Mouse (Mus musculus) heart, postnatal 25 days (tissue): ENCODE results near the gene Rbm12. TPM values are rescaled to one million over a fixed set of nuclear protein-coding genes. Genes with fewer than 3 reads are reported as not detected.

ENCODE experiments used
- DNase-seq: peaks from one replicate; pipeline ENCODE4 v3.0.0; 2022; ENCODE audit warnings: low spot score
- intact Hi-C: fragments of 180-260 bp; cut with DNase I; formaldehyde crosslinking; loops from one replicate; pipeline ENCODE4 v1.15.1; 2025
- total RNA-seq, 2 experiments: library from RNA; stranded (reverse); gene quantifications; 2 replicates each; pipeline ENCODE4 v1.2.3; 2021

The Rbm12 gene
- total RNA-seq, 2 experiments from 2014 or later = 13.2 to 14.2 TPM

- intact Hi-C loops = no loop called here
- DNase-seq = no peak
Measured at GRCm38 (mm10) chr2:156084541-156084940, 27.2 kb downstream of the Rbm12 start.

- no peak for DNase-seq
- intact Hi-C loops = no loop called here
Measured at GRCm38 (mm10) chr2:156080391-156080790, 31.4 kb downstream of the Rbm12 start.

GRCm38 (mm10) chr2:156079674-156080073 lies 32.1 kb downstream of the Rbm12 start:
- no peak for DNase-seq
- intact Hi-C loops = no loop called here

- DNase-seq = no peak
- intact Hi-C loops = no loop called here
Measured at GRCm38 (mm10) chr2:156079183-156079560, 32.6 kb downstream of the Rbm12 start.

- no peak for DNase-seq
- intact Hi-C loops = no loop called here
Measured at GRCm38 (mm10) chr2:156078421-156079182, 33.2 kb downstream of the Rbm12 start.

GRCm38 (mm10) chr2:156077461-156077860 lies 34.3 kb downstream of the Rbm12 start:
- intact Hi-C loops = no loop called here
- DNase-seq = no peak

- intact Hi-C loops = no loop called here
- DNase-seq = peak; percentile 42
Measured at GRCm38 (mm10) chr2:156073725-156074124, 38.1 kb downstream of the Rbm12 start.

GRCm38 (mm10) chr2:156071236-156071635 lies 40.5 kb downstream of the Rbm12 start:
- intact Hi-C loops = no loop called here
- DNase-seq = no peak

GRCm38 (mm10) chr2:156067916-156068315 lies 43.9 kb downstream of the Rbm12 start:
- intact Hi-C loops = no loop called here
- no peak for DNase-seq

- intact Hi-C loops = no loop called here
- DNase-seq = no peak
Measured at GRCm38 (mm10) chr2:156066126-156066525, 45.7 kb downstream of the Rbm12 start.

GRCm38 (mm10) chr2:156065099-156066041 lies 46.4 kb downstream of the Rbm12 start, which contains the start of gene Spag4:
TSS of gene Spag4 (plus strand) at chr2:156065175.
- peak; percentile 44 for DNase-seq
- intact Hi-C loops = no loop called here

GRCm38 (mm10) chr2:156052816-156053215 lies 59.0 kb downstream of the Rbm12 start, which contains the start of gene Fer1l4:
TSS of gene Fer1l4 (minus strand) at chr2:156052947.
- no peak for DNase-seq
- intact Hi-C loops = no loop called here

- intact Hi-C loops = no loop called here
- no peak for DNase-seq
Measured at GRCm38 (mm10) chr2:156047929-156048328, 63.8 kb downstream of the Rbm12 start.

GRCm38 (mm10) chr2:156042903-156043302 lies 68.9 kb downstream of the Rbm12 start:
- intact Hi-C loops = no loop called here
- DNase-seq = no peak

Other genes starting within 250 kb of the Rbm12 start
- gene Uqcc1, start 181.7 kb downstream of the Rbm12 start, total RNA-seq = 100 to 1,000 TPM; 248 to 268 TPM
- not detected for gene Gm15557, start 171.2 kb downstream of the Rbm12 start, total RNA-seq
- not detected for gene Gdf5, start 166.6 kb downstream of the Rbm12 start, total RNA-seq
- gene Cep250, start 155.5 kb downstream of the Rbm12 start, total RNA-seq = 1 to 10 TPM; 4.9 to 5.7 TPM
- gene 6430550D23Rik, start 104.0 kb downstream of the Rbm12 start, total RNA-seq = under 1 TPM; 0.10 to 0.61 TPM
- gene Ergic3, start 103.9 kb downstream of the Rbm12 start, total RNA-seq = 10 to 100 TPM; 59.4 to 62.7 TPM
- gene Fer1l4, start 59.0 kb downstream of the Rbm12 start, total RNA-seq = not detected
- gene Spag4, start 46.8 kb downstream of the Rbm12 start, total RNA-seq = 1 to 10 TPM in 1 of 2 experiments, under 1 TPM in 1; 0.75 to 1.4 TPM
- 10 to 100 TPM; 15.6 to 18.4 TPM for gene Cpne1, start within 50 bp of the Rbm12 start, total RNA-seq
- gene Gm28036, start 15.1 kb upstream of the Rbm12 start, total RNA-seq = 10 to 100 TPM; 10.3 to 12.9 TPM
- 100 to 1,000 TPM; 324 to 347 TPM for gene Romo1, start 32.1 kb upstream of the Rbm12 start, total RNA-seq
- gene Nfs1, start 32.2 kb upstream of the Rbm12 start, total RNA-seq = 10 to 100 TPM; 81.0 to 81.3 TPM
- 100 to 1,000 TPM; 140 to 164 TPM for gene Rbm39, start 68.3 kb upstream of the Rbm12 start, total RNA-seq
- gene Phf20, start 84.5 kb upstream of the Rbm12 start, total RNA-seq = 10 to 100 TPM; 14.9 to 15.2 TPM
- gene Cnbd2, start 200.3 kb upstream of the Rbm12 start, total RNA-seq = 1 to 10 TPM in 1 of 2 experiments, under 1 TPM in 1; 0.65 to 1.2 TPM
- 10 to 100 TPM; 76.8 to 80.7 TPM for gene Scand1, start 200.7 kb upstream of the Rbm12 start, total RNA-seq